Mouse (Mus musculus) G1E (cell line): ENCODE data around the gene Gm3415. TPM values are rescaled to one million over a fixed set of nuclear protein-coding genes. Genes with fewer than 3 reads are reported as not detected.

Source experiments
- ATAC-seq: 2 replicates; pipeline ENCODE4 v1.8.0; 2016; ENCODE audit warnings: mild to moderate bottlenecking; ENCODE audit not compliant: insufficient number of reproducible peaks, poor library complexity, low FRiP score, severe bottlenecking; ENCODE audit errors: extremely low read depth
- DNase-seq: peaks from one replicate; pipeline ENCODE4 v3.0.0; 2012; ENCODE audit warnings: low spot score
- H3K27me3 ChIP-seq: 2 replicates; pipeline ENCODE4 v1.6.1; 2012; ENCODE audit warnings: mild to moderate bottlenecking, low read length, inconsistent platforms; ENCODE audit not compliant: insufficient read depth
- H3K36me3 ChIP-seq: replicated peaks from 2 replicates; pipeline ENCODE3; 2012; ENCODE audit warnings: mild to moderate bottlenecking, inconsistent platforms
- H3K4me1 ChIP-seq: 2 replicates; pipeline ENCODE4 v1.6.1; 2012; ENCODE audit warnings: low read depth, low read length, inconsistent platforms, mixed read lengths; ENCODE audit not compliant: insufficient read depth
- H3K4me3 ChIP-seq: 2 replicates; pipeline ENCODE4 v1.5.1; 2012; ENCODE audit warnings: low read depth, mild to moderate bottlenecking, inconsistent platforms, low read length, moderate library complexity, mixed read lengths
- H3K9me3 ChIP-seq: replicated peaks from 2 replicates; pipeline ENCODE4 v1.6.1; 2012; ENCODE audit warnings: inconsistent platforms
- CTCF ChIP-seq: IDR thresholded peaks from 2 replicates; pipeline ENCODE4 v1.5.1; 2012; ENCODE audit warnings: low read depth, low read length, inconsistent platforms, mixed read lengths
- GATA1 ChIP-seq: IDR thresholded peaks from 2 replicates; pipeline ENCODE4 v1.6.1; 2012; ENCODE audit warnings: borderline replicate concordance, low read length, inconsistent platforms, mixed read lengths
- GATA2 ChIP-seq: IDR thresholded peaks from 2 replicates; pipeline ENCODE4 v1.6.1; 2012; ENCODE audit warnings: low read depth, low read length, inconsistent platforms, borderline replicate concordance
- POLR2AphosphoS5 ChIP-seq: IDR thresholded peaks from 2 replicates; pipeline ENCODE4 v1.6.1; 2012; ENCODE audit warnings: low read depth, low read length, inconsistent platforms; ENCODE audit not compliant: insufficient replicate concordance
- TAL1 ChIP-seq: conservative IDR thresholded peaks from 2 replicates; pipeline ENCODE4 v1.6.1; 2012; ENCODE audit warnings: low read depth, low read length, inconsistent platforms, mixed read lengths
- polyA plus RNA-seq: library from polyadenylated mRNA; stranded (reverse); fragments of >175 nt; gene quantifications from 2 replicates; pipeline ENCODE4 v1.2.3, GENCODE M21; 2012
- total RNA-seq, 2 experiments: library from RNA; stranded (forward) in 1 of 2; stranded (reverse) in 1 of 2; fragments of 200-1000 nt in 1 of 2; fragments of >200 nt in 1 of 2; fragmentation: Nextera tagmentation in 1 of 2; gene quantifications; 2 replicates each; pipeline ENCODE4 v1.2.3; 2014 to 2017

Gm3415 gene
- total and polyA plus RNA-seq, 3 experiments, result 0.38 TPM; not detected in 2

GRCm38 (mm10) chr5:146599970-146600369 lies 44.0 kb downstream of the Gm3415 start:
- Histone ChIP-seq H3K36me3 (no peaks in the 10 kb centered on the region), H3K4me1 (no peaks in the 10 kb centered on the region; the same call in 1 of the 2 replicates), H3K27me3 (no peaks in the 10 kb centered on the region), H3K4me3 (no peak overlapping the region), H3K9me3 (no peaks in the 10 kb centered on the region)
- TF ChIP-seq GATA1, result no peak
- TF ChIP-seq POLR2AphosphoS5, result no peak
- TF ChIP-seq GATA2, result no peak
- TF ChIP-seq TAL1, result no peak
- TF ChIP-seq CTCF, result no peak
- DNase-seq, result no peak
- ATAC-seq, result no peak

GRCm38 (mm10) chr5:146606221-146606620 lies 50.3 kb downstream of the Gm3415 start:
- ATAC-seq (no peak), DNase-seq (no peak)
- Histone ChIP-seq H3K27me3 (no peaks in the 10 kb centered on the region), H3K4me1 (no peaks in the 10 kb centered on the region), H3K9me3 (no peaks in the 10 kb centered on the region), H3K4me3 (no peak overlapping the region), H3K36me3 (no peaks in the 10 kb centered on the region)
- TF ChIP-seq POLR2AphosphoS5 (no peak), GATA1 (no peak), TAL1 (no peak), GATA2 (no peak), CTCF (no peak)

GRCm38 (mm10) chr5:146606895-146607294 lies 51.0 kb downstream of the Gm3415 start:
- Histone ChIP-seq H3K4me1 (no peaks in the 10 kb centered on the region), H3K4me3 (no peak overlapping the region), H3K36me3 (no peaks in the 10 kb centered on the region), H3K9me3 (no peaks in the 10 kb centered on the region), H3K27me3 (no peaks in the 10 kb centered on the region)
- DNase-seq, result no peak
- no peak for TF ChIP-seq CTCF
- TF ChIP-seq GATA2, result no peak
- TF ChIP-seq POLR2AphosphoS5, result no peak
- TF ChIP-seq TAL1, result no peak
- TF ChIP-seq GATA1, result no peak
- ATAC-seq, result no peak

GRCm38 (mm10) chr5:146607816-146608215 lies 51.9 kb downstream of the Gm3415 start:
- DNase-seq (no peak), ATAC-seq (no peak)
- H3K4me1 ChIP-seq, result no peaks in the 10 kb centered on the region
- TF ChIP-seq POLR2AphosphoS5 (no peak), TAL1 (no peak), GATA1 (no peak), GATA2 (no peak), CTCF (no peak)
- no peak overlapping the region for H3K4me3 ChIP-seq
- H3K27me3 ChIP-seq, result no peaks in the 10 kb centered on the region
- no peaks in the 10 kb centered on the region for H3K36me3 ChIP-seq
- no peaks in the 10 kb centered on the region for H3K9me3 ChIP-seq

Other genes starting within 250 kb of the Gm3415 start
- gene Wasf3, start 171.2 kb upstream of the Gm3415 start, total RNA-seq (2014; fragmentation: Nextera tagmentation), result not detected in 2 replicates
- 0.05 and 0.06 TPM in 2 replicates for gene Wasf3, start 171.2 kb upstream of the Gm3415 start, total RNA-seq (2017)
- gene Wasf3, start 171.2 kb upstream of the Gm3415 start, polyA plus RNA-seq, result not detected in 2 replicates
- gene Gm6408, start 74.2 kb upstream of the Gm3415 start, total RNA-seq (2014; fragmentation: Nextera tagmentation), result not detected in 2 replicates
- not detected in 2 replicates for gene Gm6408, start 74.2 kb upstream of the Gm3415 start, total RNA-seq (2017)
- not detected in 2 replicates for gene Gm6408, start 74.2 kb upstream of the Gm3415 start, polyA plus RNA-seq
- gene Gm6370, start 64.8 kb upstream of the Gm3415 start, total RNA-seq (2014; fragmentation: Nextera tagmentation), result not detected in 2 replicates
- not detected in 2 replicates for gene Gm6370, start 64.8 kb upstream of the Gm3415 start, total RNA-seq (2017)
- gene Gm6370, start 64.8 kb upstream of the Gm3415 start, polyA plus RNA-seq, result not detected in 2 replicates
- gene 4930449I24Rik, start 53.7 kb upstream of the Gm3415 start, total RNA-seq (2014; fragmentation: Nextera tagmentation), result not detected in 2 replicates
- gene 4930449I24Rik, start 53.7 kb upstream of the Gm3415 start, total RNA-seq (2017), result 0.12 TPM in 1 of 2 replicates, not detected in the other
- gene 4930449I24Rik, start 53.7 kb upstream of the Gm3415 start, polyA plus RNA-seq, result not detected in 2 replicates
- not detected in 2 replicates for gene Gm3402, start 42.0 kb upstream of the Gm3415 start, total RNA-seq (2014; fragmentation: Nextera tagmentation)
- not detected in 2 replicates for gene Gm3402, start 42.0 kb upstream of the Gm3415 start, total RNA-seq (2017)
- not detected in 2 replicates for gene Gm3402, start 42.0 kb upstream of the Gm3415 start, polyA plus RNA-seq
- gene Gm3404, start 30.3 kb upstream of the Gm3415 start, total RNA-seq (2014; fragmentation: Nextera tagmentation), result not detected in 2 replicates
- gene Gm3404, start 30.3 kb upstream of the Gm3415 start, total RNA-seq (2017), result not detected in 2 replicates
- not detected in 2 replicates for gene Gm3404, start 30.3 kb upstream of the Gm3415 start, polyA plus RNA-seq
- gene Gm3409, start 18.5 kb upstream of the Gm3415 start, total RNA-seq (2014; fragmentation: Nextera tagmentation), result not detected in 2 replicates
- gene Gm3409, start 18.5 kb upstream of the Gm3415 start, total RNA-seq (2017), result not detected in 2 replicates
- not detected in 2 replicates for gene Gm3409, start 18.5 kb upstream of the Gm3415 start, polyA plus RNA-seq
- gene Gpr12, start 29.1 kb downstream of the Gm3415 start, total RNA-seq (2014; fragmentation: Nextera tagmentation), result not detected in 2 replicates
- gene Gpr12, start 29.1 kb downstream of the Gm3415 start, total RNA-seq (2017), result 0.11 TPM in 1 of 2 replicates, not detected in the other
- not detected in 2 replicates for gene Gpr12, start 29.1 kb downstream of the Gm3415 start, polyA plus RNA-seq
- 24.1 and 28.8 TPM in 2 replicates for gene Usp12, start 238.9 kb downstream of the Gm3415 start, total RNA-seq (2014; fragmentation: Nextera tagmentation)
- 24.0 and 27.7 TPM in 2 replicates for gene Usp12, start 238.9 kb downstream of the Gm3415 start, total RNA-seq (2017)
- 6.7 and 9.1 TPM in 2 replicates for gene Usp12, start 238.9 kb downstream of the Gm3415 start, polyA plus RNA-seq